Mouse (Mus musculus) thymus, postnatal 14 days (tissue): ENCODE results near the gene Scnn1a.
"Not testable (repeated sequence)": the region's sequence is repeated elsewhere in the genome, so short reads cannot be mapped to it uniquely, and the experiment has no call there.

Source experiments
- DNase-seq: peaks from one replicate; pipeline ENCODE4 v3.0.0; 2021

The Scnn1a gene

DNA sequence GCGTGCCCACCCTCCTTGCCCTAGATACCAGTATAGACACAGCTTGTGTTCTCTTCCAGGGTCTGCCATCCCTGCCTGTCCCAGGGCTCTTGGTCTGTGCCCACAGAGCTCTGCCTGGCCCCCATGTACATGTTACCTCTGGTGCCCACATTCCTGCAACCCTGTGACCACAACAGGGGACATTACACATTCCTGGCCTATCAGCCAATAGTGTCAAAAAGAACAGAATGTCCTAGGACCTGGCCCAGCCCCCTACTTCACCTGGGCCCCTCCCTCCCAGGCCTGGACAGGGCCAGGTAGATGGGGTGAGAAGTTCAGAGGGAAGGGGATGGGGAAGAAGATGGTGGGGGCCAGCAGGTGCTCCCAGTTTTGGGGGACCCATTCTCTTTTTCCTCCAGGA, at the start of gene Scnn1a:
Gene Scnn1a, plus strand, starts transcription at position 337 of the 400 bp plus-strand sequence.
- no peak for DNase-seq

DNA sequence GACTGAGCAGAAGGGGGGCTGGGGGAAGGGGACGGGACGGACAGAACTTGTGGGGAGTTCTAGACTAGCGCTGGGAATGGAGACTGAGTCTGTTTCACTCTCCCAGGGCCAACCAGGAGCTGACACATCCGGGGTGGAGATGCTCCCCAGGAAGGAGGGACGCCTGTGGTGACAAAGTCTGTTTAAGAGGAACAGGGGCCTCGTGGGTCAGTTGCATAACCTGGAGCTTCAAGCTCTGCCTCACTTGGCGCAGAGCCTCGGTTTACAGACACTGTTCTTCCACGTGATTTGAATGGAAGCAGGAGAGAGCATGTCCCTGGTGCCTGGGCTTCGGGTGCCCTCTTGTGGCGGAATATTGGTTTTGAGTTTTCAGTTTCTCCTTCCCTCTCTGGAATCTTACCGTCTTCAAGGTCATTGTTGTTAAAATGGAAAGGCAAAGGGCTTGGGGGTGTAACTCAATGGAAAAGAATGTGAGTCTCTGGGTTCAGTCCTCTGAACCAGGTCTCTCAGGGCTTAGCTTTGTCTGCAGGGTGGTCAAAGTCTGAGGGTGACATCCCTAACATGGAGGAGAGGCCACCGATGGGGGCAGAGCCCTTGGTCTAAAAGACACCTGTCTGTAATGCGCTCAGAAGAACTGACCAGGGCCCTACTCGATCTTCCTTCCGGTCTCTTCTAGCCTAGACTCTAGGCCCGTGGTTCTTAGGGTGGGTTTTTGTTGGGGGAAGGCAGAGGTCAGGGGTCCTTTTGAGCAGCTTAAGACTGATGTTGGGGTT, 48.8 kb upstream of the Scnn1a start:
- DNase-seq, result peak; percentile 90

DNA sequence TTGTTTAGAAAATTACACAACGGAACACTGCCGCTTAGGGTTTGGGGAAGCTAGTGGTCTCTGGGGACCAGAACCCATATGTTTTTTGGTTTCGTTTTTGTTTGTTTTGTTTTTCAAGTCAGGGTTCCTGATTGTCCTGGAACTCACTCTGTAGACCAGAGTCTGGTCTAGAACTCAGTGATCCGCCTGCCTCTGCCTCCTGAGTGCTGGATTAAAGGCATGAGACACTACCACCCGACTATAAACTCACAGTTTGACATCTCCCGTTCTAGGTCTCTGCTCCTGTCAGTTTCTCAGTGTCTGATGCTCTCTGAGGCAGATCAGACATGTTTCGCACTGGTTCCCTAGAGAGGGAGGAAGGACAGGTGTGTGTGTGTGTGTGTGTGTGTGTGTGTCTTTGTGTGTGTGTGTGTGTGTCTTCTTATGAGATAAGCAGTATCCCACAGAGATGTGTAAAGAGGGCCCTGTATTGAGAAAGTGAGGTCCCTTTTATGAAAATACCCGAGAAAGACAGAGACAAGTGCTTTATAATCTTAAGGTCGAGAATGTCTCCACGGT, 48.2 kb upstream of the Scnn1a start:
- DNase-seq, result no peak

DNA sequence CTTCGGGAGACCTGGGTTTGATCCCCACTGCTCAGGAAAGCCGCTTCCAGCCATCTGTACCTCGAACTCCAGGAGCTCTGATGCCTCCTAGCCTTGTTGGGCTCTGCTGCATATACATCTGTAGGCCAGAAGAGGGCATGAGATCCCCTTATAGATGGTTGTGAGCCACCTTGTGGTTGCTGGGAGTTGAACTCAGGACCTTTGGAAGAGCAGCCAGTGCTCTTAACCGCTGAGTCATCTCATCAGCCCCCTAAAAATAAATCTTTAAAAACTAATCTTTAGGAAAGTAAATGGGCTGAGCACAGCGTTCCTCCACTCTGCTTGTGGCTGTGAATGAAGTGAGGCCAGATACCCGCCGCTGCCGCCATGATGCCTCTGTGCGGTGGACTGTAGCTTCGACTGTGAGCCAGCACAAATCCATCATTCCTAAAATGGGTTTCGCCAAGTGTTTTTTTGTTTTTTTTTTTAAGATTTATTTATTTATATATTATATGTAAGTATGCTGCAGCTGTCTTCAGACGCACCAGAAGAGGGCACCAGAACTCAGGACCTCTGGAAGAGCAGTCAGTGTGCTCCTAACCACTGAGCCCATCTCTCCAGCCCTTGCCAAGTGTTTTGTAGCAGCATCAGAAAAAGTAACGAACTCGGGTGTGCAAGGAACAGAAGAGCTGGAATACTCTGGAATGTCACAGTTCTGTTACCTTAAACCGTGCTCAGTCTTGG, 45.5 kb upstream of the Scnn1a start:
- peak; percentile 55 for DNase-seq

DNA sequence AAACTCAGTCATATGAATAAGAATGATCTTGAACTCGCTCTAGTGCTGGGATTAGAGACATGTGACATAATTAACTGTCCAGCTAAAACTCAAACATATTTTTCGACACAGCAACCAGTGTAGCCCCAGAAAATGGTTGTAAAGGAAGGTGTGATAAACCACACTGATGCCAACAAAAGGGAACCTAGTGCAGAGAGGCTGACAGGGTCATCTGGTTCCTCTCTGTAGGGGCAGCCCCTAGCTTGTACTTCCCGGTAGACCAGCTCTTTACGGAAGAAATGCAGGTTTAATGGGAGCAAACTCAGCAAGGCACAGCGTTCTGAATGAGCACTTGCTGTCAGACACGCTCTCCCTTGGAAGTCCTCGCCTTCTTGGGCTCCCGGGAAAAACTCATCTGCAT, 40.7 kb upstream of the Scnn1a start:
- no peak for DNase-seq

DNA sequence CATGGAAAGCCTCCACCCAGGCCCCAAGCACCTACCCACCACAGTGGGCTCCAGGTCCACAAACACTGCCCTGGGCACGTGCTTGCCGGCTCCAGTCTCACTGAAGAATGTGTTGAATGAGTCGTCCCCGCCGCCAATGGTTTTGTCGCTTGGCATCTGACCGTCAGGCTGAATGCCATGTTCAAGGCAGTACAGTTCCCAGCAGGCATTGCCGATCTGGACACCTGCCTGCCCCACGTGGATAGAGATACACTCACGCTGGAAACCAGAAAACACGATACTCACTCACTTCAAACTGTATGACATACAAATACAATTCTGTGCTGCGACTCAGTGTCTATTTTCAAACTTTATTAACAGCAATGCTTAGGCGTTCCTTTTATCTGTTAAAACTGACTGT, 37.7 kb upstream of the Scnn1a start:
- DNase-seq, result not testable (repeated sequence)

DNA sequence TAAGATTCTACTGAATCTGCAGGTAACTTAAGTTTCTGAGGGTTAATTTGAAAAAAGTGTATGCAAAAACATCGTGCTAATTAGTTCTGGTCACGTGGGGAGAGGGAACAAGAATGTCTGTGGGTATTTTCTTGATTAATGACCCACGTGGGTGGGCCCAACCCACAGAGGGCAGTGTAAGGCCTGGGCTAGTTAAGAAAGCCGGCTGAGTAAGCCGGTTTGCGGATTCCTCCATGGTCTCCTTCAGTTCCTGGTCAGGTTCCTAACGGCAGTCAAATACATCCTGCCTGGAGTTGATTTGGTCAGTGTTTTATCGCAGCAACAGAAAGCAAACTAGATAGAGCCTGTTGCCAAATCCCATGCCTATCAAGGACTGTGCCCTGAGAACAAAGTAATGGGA, 36.2 kb upstream of the Scnn1a start:
- no peak for DNase-seq

DNA sequence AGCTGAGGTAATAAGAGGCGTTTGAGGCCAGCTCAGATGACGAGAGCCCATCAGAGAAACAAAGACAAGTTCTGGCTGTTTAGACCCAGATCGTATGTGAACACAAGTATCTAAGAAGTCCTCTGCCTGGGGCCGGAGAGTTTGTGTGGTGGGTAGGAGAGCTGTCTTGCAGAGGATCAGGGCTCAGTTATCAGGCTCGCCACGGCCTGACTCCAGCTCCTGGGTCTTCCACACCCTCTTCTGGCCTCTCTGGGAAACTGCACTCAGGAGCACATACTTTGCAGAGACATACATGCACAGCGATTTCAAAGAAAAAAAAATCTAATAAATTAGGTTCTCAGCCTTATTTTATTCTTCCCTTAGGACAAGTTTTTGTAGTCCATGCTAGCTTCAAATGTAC, 35.7 kb upstream of the Scnn1a start:
- DNase-seq, result no peak

DNA sequence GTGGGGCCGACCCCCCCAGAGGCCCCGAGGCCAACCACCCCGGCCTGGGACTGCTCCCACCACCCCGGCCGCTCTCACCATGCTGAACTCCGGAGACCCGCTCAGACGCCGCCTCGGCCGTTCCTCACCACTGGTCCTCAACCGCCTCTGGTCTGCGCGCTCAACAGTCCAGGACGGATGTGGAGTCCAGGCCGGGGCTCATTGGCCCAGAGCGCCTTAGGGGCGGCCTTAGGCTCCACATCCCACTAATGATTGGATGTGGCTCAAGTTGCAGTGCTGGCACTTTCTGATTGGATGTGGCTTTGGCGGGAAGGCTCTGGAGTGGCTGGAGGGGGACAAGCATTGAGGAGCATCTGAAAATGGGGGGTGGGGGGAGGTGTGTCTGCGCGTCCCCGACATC, 34.6 kb upstream of the Scnn1a start, which contains the start of gene Tuba3a:
Gene Tuba3a, minus strand, starts transcription at position 153 of the 400 bp plus-strand sequence.
- DNase-seq, result no peak

DNA sequence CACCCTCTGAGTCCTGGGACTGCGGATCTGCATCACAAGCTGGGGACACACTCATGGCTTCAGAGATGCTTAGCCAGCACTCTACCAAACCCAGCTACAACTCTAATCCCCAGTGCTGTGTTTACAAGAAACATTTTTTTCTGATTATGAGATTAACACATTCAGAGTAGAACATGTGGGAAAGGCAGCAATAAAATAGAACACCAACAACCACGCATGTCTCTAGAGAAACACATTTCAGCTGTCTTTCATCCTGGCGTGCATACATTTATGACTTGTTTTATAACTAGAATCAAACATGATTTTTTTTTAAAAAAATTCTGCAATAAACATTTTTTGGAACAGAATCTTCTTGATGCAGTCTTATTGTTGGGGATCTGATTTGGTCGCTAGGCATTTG, 33.5 kb upstream of the Scnn1a start:
- DNase-seq, result no peak

DNA sequence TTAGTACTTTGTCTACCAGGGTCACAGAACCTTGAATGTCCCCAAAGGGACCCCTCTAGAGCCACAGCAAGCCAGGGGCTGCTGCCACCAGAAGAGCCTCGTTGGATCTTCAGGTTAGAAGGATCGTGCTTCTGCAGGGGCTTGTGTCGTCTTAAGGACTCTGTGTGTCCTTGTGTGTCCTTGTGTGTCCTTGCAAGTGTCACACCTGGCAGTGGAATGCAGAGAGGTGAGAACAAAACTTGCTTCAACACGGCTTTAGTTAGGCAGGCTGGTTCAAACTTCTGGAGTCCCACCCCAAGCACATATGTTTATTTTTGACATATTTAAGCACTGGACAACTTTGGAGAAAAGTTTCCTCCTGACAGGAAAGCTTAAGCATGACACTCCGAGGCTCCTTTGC, 31.7 kb upstream of the Scnn1a start:
- DNase-seq, result no peak

DNA sequence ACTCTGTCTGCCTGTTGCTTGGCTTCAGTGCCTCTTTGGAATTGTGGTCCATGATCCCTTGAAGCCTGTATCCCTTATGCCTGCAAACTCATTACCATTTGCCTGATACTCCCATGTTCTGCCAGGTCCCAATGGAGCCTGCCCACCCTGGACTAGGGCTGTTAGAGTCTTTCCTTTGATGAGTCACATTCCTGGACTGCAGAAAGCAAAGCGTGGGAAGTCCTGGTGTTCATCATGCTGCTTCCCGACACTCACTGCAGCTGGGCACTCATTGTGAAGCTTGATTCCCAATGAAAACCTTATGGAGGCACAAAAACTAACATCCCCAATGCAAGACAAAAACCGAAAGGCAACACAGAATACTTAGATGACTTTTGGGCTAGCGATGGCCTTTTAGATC, 29.1 kb upstream of the Scnn1a start:
- no peak for DNase-seq

DNA sequence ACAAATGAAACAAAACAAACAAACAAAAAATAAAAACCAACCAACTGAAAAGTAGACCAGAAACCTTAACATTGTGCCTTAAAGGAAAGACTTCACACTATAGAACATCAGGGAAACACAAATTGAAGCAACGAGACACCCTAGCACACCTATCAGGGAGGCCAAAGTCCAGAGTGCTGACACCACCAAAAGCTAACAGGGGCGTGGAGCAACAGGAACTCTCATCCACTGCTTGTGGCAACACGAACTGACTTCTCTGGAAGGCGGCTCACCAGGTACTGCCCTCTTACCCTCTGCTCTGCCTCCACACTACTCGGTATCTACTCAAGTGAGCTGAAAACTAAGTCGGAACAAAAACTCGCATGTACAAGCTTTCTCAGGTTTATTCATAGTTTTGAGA, 28.2 kb upstream of the Scnn1a start:
- DNase-seq, result no peak

DNA sequence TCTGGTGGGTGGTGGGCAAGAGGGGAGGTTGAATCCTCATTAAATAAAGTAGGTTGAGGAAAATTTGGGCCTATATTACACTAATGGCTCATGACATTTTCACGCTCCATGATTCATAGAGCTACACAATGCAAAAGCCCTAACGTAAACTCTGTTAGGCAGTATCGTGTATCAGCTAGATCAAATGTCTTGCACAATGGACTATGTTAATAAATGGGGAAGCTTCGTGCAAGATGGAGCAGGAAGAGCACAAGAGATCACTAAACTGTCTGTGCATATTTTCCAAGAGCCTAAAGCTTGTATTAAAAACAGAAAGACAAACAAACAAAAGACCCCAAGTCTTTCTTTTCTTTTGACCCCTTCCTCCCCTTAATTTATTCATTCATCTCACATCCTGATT, 26.4 kb upstream of the Scnn1a start:
- no peak for DNase-seq

DNA sequence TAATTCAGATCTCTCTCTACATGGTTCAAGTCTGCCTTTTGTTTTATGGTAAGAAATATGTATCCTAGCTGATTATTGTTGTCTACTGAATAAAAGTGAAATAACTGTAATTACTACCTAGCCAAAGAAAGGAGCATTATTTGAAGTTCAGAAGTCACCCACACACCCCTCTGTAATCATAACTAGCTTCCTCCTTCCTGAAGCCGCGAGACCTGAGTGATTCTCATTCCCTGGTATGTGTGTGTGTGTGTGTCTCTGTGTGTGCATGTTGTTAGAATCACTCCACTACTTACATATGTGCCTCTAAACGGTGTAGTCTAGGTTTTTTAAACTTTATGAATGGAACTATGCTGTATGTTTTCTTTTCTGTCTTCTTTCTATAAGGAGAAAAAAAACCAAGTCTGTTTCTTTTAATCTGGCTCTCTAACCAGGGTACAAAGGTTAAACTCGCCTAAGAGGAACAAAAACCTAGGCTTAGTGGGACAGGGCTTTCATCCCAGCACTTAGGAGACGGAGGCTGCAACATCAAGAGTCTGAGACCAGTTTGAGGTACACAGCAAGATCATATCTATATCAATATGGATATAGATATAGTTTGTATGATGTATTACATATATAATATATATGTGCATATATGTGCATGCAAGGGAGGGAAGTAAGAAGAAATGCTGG, 23.2 kb upstream of the Scnn1a start:
- DNase-seq, result no peak

DNA sequence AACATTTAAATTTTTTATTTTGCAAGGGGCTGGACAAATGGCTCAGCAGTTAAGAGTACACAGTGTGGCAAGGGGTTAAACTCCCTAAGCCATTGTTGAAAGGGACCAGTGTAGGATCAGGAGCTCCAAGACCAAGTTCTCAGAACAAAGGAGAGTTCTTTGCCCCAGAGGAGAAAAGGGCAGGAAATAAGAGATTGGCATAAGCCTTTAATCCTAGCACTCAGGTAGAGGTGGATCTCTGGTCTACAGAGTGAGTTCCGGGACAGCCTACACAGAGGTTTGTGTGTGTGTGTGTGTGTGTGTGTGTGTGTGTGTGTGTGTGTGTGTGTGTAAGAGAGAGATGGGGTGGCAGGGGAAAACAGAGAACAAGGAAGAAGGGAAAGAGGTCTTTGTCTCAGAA, 19.5 kb upstream of the Scnn1a start:
- no peak for DNase-seq

DNA sequence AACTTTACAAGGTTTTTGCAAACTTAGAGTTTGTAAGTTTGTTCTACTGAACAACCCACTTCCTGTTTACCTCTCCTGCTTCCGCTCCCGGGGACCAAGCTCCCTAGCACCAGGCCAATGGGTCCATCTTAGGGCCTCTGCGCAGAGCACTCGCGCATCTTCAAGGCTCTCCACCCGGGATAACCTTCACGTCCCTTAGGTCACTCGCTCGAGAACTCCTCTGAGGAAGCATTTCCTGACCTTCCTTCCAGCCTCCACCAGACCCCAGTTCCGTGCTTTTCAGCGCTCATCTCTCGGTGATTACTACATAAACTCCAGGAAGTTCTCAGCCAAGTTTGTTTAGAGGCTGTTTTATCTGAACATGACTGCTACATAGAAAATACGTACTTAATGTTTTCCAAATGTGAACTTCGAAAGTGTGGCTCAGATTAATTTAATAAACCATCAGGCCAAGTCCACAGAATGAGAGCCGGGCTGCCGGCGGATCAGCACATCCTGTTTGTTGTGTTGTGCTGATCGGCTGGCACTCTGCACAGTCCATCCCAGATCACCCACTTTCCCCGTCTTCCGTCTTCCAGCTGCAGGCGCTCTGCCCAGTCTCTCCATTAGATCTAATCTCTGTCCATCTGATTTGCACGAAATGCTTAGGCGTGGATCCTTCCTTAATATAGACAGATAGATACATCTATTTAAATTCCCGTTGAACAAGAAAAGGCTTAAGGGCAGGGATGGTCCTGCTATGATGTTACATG, 18.1 kb upstream of the Scnn1a start:
- peak; percentile 49 for DNase-seq

DNA sequence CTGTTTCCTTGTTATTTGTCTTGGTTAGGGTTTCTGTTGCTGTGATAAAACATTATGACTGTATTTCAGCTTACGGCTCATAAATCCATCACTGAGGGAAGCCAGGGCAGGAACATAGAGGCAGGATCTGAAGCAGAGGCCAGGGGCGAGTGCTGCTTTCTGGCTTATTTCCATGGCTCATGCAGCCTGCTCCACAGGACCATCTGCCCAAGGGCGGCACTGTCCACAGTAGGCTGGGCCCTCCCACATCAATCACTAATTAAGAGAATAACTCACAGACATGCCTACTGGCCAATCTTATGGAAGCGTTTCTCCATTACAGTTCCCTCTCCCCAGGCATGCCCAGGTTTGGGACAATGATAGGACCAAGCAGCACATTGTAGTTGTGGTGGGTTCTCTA, 17.2 kb upstream of the Scnn1a start:
- no peak for DNase-seq

DNA sequence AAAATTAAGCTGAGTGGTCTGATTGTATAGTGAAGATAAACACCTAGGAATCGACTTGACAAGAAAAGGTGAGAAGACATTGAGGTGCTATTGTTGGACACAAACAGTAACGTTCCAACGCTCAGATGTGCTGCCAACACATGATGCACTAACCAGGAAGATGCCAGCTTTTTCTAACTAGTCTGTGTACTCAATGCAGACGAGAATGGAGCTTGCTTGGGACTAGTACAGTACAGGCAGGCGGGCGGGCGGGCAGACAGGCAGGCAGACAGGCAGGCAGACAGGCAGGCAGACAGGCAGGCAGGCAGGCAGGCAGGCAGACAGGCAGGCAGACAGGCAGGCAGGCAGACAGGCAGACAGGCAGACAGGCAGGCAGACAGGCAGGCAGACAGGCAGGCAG, 16.1 kb upstream of the Scnn1a start:
- DNase-seq, result not testable (repeated sequence)

DNA sequence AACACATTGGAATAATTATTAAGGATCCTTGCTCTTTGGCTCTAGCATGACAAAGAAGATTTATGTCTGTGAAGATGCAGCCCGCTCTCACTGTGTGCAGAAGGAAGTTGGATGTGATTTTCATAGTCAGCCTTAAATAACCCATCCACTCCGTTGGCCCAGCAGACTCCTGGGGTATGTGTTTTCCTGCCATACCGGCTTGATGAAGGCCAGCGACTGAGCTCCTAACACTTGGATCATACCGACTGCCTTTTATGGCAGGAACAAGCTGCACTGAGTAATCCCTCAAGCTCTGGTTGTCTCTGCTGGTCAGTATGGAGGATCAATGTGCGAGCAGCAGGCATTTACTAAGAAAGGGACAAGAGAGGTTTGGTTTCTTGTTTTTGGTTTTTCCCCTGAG, 15.0 kb upstream of the Scnn1a start:
- DNase-seq, result no peak

DNA sequence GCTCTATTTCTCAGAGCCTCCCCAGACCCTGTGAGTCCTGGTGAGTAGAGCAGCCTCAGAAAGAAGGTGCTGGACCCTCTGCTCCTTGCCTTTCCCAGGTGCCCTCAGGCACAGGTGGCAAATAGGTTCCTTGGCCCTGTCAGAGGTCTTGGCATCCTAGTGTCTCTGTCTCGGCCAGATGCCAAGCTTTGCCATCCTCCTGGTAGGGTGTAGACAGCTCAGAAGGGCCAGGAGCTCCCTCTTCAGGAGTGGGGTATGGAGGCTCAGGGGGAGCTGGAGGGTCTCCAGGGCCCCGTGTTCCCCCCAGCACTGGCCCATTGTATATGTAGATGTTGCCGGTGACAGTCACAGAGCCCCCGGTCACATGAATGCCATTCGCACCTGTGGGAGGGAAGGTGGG, 13.4 kb upstream of the Scnn1a start:
- no peak for DNase-seq

DNA sequence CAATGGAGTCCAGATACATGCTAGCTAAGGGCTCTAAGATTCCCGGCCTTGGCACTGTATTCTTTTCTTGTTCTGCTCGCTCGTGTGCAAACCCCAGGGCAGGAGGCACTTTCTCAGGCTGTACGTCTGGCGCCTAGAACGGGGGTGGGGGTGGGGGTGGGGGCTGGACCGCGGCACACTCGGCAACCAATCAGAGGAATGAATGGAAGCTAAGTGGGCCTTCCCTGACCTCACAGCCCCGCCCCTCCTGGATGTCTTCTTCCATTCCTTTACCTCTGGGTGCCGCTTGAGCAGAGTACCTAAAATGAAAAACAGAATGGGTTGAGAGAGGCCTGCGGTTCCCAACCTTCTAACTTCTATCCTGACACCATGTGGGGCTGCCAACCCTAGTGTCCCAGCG, 11.5 kb upstream of the Scnn1a start:
- DNase-seq, result no peak

DNA sequence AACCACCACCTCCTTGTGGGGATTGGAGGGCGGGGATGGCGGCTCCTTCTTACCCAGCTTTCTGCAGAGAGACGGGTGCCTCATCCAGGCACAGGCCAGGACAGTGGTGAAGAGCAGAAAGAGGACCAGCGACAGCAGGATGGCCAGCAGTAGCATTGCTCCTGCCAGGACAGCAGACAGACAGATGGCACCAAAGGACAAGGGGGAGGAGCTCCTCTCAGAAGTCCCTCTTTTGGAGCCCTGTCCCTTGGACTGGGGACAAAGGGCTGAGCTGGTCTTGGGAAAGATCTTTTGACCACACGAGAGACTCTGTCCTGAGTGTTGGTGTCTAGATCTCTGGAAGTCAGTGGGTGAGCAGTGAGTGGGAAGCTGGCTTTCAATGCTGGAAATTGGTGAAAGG, 11.1 kb upstream of the Scnn1a start:
- DNase-seq, result no peak
